Mouse (Mus musculus) spleen, postnatal 36 days (tissue): ENCODE results near the gene Dhx33.

ENCODE experiments used
- DNase-seq, 2 experiments: peaks; one replicate each; pipeline ENCODE4 v3.0.0; 2022; ENCODE audit warnings: low spot score in 2 of 2, mixed read lengths in 1 of 2

Dhx33 gene

DNA sequence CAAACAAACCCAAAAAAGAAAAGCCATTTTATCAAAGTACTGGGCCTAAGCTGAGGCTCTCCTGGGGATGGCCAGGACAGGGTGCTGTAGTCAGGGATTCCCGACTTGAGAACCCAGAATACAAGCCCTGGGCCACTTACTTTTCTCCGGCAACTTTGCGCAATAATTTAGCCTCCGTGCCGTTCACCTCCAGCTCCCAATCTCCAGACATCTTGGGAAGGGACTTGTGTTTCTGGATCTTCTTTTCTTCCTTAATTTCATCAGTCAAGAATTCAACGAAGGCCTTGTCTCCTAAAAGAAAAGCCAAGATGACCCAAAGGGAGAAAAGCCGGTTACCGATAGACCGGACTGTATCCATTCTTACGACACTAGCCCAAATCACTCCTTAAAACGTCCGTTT, 22.2 kb downstream of the Dhx33 start:
- no peak for DNase-seq

DNA sequence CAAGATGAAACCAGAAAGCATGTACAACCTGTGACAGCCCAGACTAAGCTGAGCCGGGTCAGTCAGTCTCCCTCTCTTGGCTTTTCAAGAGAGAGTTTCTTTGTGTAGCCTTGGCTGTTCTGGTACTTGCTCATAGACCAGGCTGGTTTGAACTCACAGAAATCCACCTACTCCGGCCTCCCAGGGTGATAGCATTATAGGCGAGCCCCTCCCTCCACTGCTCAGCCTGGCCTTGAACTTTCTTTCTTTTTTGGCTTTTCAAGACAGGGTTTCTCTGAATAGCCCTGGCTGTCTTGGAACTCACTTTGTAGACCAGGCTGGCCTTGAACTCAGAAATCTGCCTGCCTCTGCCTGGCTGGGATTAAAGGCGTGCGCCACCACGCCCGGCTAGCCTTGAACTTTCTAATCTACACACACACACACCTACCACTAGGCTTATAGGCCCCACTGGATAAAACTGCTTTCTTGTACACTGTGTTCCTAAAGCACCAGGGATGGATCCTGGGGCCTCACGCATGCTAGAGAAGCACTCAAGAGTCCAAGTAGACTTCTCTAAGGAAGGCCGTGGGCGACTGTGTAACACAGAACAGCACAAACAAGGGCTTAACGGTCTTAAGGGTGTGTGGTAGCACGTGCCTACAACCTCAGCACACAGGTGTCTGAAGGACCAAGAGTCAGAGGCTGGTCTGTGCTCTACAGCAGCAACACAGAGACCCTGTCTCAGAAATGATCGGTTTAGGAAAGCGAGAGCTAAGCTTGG, 23.3 kb downstream of the Dhx33 start:
- DNase-seq = no peak

GRCm38 (mm10) chr11:70980232-70980631, 24.0 kb downstream of the Dhx33 start:
- DNase-seq = no peak

DNA sequence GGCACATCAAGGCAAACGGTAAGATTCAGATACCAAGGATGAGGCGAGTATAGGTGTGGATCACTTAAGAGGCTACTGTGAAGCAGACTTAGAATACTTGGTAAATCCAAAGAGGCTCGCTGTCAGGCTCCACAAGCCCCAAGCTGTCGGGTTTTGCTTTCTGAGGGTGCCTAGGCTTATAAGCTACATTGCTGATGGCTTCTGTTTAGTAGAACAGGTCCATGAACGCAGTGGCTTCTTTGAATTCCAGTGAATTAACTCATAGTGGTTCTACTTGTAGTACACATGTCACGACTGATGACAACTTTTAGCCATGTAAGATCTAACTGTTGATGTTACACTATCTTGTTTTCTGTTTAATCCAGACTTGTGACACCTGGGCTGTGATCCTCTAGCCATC, 26.9 kb downstream of the Dhx33 start:
- no peak for DNase-seq

- DNase-seq = no peak
Measured at GRCm38 (mm10) chr11:70975193-70975592, 29.0 kb downstream of the Dhx33 start.

DNA sequence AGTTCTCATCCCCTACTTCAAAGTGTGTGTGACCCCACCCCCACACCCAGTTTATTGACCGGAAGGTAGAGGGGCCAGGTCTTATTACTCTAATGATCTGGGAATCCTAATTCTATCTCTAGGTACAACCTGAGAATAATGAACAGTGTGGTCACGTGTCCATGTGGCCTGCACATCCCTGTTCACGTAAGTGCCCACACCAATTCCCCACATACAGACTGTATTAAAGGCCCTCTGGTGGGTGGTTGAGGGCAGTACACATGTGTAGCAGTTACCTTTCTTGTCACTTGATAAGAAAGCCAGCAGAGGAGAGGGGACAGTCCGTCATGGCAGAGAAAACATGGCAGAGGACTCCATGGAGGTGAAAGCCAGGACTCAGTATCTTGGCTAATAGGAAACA, 30.3 kb downstream of the Dhx33 start:
- DNase-seq = peak in 1 of 2 experiments; percentile 25

DNA sequence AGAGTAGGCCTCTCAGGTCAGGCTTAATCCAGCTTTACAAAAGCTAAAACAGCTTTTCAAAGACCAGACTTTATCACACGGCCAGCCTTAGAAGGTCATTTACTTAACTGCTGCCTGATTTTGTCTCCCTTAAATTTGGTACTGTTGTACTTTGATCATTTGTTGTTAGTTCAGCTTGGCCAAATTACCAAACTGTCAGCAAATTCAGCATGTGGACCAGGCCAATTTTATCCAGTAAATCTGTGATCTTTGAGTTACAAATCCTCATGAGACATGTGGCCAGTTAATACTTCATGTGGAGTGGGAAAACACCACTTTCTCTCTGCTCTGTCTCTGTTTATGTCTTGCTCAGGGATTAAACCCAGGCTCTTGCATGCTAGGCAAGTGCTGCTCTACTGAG, 31.7 kb downstream of the Dhx33 start:
- DNase-seq = no peak

- DNase-seq = peak; percentile 52 to 75
Measured at GRCm38 (mm10) chr11:70970560-70971540, 33.4 kb downstream of the Dhx33 start.

DNA sequence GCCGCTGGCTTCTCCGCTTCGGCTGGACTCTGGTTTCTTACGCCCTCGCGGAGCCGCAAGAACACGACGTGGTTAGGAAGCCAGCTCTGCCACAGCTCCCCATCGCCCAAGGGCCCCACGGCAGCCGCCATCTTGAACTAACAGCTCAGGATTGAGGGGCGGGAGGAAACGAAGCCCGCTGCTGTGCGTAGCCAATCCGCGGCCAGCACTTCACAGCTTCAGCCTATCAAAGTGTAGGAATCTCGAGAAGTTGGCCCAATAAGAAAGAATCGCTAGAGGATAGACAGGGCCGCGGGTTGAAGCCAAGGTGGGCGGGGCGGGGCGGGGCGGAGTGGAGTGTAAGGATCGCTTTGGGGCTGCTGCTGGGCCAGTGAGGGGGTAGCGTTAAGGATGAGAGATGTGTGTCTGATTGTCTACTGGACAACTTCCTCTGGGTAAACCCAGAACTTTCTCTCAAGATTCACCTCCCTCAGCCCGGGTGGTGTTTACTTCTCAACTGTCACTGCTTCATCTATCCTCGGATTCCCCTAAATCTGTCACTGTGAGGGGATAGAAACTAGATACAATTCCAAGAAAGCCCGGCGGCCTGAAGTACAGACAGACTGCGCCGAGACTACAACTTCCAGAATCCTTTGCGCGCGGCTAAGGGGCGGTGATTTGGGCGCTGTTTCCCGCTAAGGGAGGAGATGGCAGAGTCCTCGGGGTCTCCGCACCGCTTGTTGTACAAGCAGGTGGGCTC, 34.2 kb downstream of the Dhx33 start, which contains the start of the genes Nup88 and Rpain:
Gene Nup88, minus strand, starts transcription at position 153 of the 739 bp plus-strand sequence.
Gene Rpain, plus strand, starts transcription at position 393 of the 739 bp plus-strand sequence.
- DNase-seq = peak; percentile 92 to 93

- DNase-seq = no peak
Measured at GRCm38 (mm10) chr11:70969271-70969794, 34.9 kb downstream of the Dhx33 start.

- DNase-seq = no peak
Measured at GRCm38 (mm10) chr11:70964222-70964907, 39.9 kb downstream of the Dhx33 start.

- DNase-seq = no peak
Measured at GRCm38 (mm10) chr11:70960786-70961554, 43.3 kb downstream of the Dhx33 start.

DNA sequence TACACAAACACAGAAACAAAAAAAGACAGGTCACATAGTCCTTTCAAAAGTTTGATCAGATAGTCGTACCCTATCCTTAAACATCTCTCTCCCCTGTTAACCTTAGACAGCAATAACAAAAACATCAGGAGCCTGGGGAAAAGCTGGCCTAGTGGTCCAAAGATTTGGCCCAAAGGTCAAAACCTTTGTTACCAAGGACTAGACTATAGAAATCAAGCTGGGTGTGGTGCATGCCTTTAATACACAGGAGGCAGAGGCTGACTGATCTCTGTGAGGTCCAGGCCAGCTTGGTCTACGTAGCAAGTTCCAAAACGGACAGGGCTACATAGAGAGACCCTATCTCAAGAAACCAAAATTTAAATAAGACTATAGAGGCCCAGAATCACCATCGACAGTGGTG, 49.5 kb downstream of the Dhx33 start:
- no peak for DNase-seq

- no peak for DNase-seq
Measured at GRCm38 (mm10) chr11:70944935-70945817, 59.1 kb downstream of the Dhx33 start.

GRCm38 (mm10) chr11:70943651-70944050, 60.6 kb downstream of the Dhx33 start:
- DNase-seq = no peak

- no peak for DNase-seq
Measured at GRCm38 (mm10) chr11:70942596-70942995, 61.6 kb downstream of the Dhx33 start.

- DNase-seq = no peak
Measured at GRCm38 (mm10) chr11:70935316-70935715, 68.9 kb downstream of the Dhx33 start.
